Mouse (Mus musculus): Measurements from ENCODE around the gene Henmt1. TPM values are rescaled to one million over a fixed set of nuclear protein-coding genes. Genes with fewer than 3 reads are reported as not detected.

Gene Henmt1
- 0.15 TPM for polyA plus RNA-seq (2012; fragmentation: generic; extraction: Trizol)
- long read RNA-seq, experiment 1 = 0 reads
- long read RNA-seq, experiment 2 = 0 reads

DNA sequence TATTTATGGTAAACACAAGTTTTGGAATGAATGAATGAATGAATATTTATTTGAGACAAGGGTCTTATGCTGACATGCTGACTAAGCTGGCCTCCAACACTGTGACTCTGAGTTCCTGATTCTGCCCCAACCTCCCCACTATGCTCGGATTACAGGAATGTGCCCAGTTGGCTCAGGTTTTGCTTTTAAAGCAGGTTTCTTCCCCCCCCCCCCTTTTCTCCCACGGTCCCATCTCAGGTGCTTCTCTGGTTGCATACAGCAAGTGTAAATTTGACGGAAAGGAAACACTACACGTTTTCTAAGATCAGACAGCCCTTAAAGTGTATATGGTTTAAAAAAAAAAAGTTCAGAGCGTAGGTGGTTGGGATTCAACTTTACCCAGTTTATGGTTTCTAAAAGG is at the start of gene Henmt1:
TSS of gene Henmt1 (plus strand) at position 301 of the 400 bp plus-strand sequence.
- H3K79me2 ChIP-seq (ENCODE audit: control insufficient read depth, insufficient read depth) = no peaks in the 10 kb centered on the region
- TF ChIP-seq USF1 (IDR thresholded peaks at IDR 0.05; ENCODE audit: low read depth) = no peak
- TF ChIP-seq CEBPB (IDR thresholded peaks at IDR 0.05; ENCODE audit: low read depth) = no peak
- no peak for TF ChIP-seq FOSL1 (IDR thresholded peaks at IDR 0.05; ENCODE audit: insufficient read depth, low read length, poor library complexity, severe bottlenecking)
- TF ChIP-seq CTCF (IDR thresholded peaks at IDR 0.05; ENCODE audit: control insufficient read depth, insufficient read depth, insufficient read length) = no peak
- TF ChIP-seq MAX (IDR thresholded peaks at IDR 0.05) = no peak
- no peak for TF ChIP-seq MYOG (IDR thresholded peaks at IDR 0.05; ENCODE audit: control insufficient read depth, extremely low read depth, insufficient read length)
- no peak for TF ChIP-seq MYOD1 (IDR thresholded peaks at IDR 0.05; ENCODE audit: control insufficient read depth, insufficient read length, low read depth)
- H3K4me3 ChIP-seq (ENCODE audit: insufficient read depth, poor library complexity, severe bottlenecking) = no peak within 1 kb of the TSS
- no peak within 1 kb of the TSS for H3ac ChIP-seq (ENCODE audit: control insufficient read depth, insufficient read length, low read depth)
- H3K79me3 ChIP-seq (ENCODE audit: low read depth) = no peaks in the 10 kb centered on the region
- H3K36me3 ChIP-seq (ENCODE audit: control insufficient read depth, insufficient read depth) = no peaks in the 10 kb centered on the region
- H3K27me3 ChIP-seq (ENCODE audit: control insufficient read depth, insufficient read depth, insufficient read length) = no peaks in the 10 kb centered on the region

DNA sequence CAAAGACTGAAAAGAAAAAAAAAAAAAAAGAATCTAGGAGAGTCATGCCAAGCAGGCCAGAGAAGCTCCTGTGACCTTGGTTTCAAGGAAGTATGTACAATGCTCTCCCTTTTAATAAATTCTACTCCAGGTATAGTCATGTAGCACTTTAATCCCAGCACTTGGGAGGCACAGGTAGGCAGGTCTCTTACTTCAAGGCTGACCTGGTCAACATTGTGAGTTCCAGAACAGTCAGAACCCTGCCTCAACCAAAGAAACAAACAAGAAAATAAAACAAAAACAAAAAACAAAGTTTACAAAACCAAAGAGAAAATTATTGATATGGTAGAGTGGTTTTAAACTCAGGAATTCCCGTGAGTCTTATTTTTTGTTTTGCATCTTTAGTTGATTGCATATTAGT is 49.8 kb upstream of the Henmt1 start, which contains the start of gene Fndc7:
TSS of gene Fndc7 (minus strand) at position 101 of the 400 bp plus-strand sequence.
- H3K4me3 ChIP-seq (ENCODE audit: insufficient read depth, poor library complexity, severe bottlenecking) = no peak within 1 kb of the TSS
- H3K36me3 ChIP-seq (ENCODE audit: control insufficient read depth, insufficient read depth) = no peaks in the 10 kb centered on the region
- no peaks in the 10 kb centered on the region for H3K27me3 ChIP-seq (ENCODE audit: control insufficient read depth, insufficient read depth, insufficient read length)
- no peak within 1 kb of the TSS for H3ac ChIP-seq (ENCODE audit: control insufficient read depth, insufficient read length, low read depth)
- H3K79me2 ChIP-seq (ENCODE audit: control insufficient read depth, insufficient read depth) = no peaks in the 10 kb centered on the region
- TF ChIP-seq CEBPB (IDR thresholded peaks at IDR 0.05; ENCODE audit: low read depth) (no peak), USF1 (IDR thresholded peaks at IDR 0.05; ENCODE audit: low read depth) (no peak), FOSL1 (IDR thresholded peaks at IDR 0.05; ENCODE audit: insufficient read depth, low read length, poor library complexity, severe bottlenecking) (no peak), CTCF (IDR thresholded peaks at IDR 0.05; ENCODE audit: control insufficient read depth, insufficient read depth, insufficient read length) (no peak), MYOD1 (IDR thresholded peaks at IDR 0.05; ENCODE audit: control insufficient read depth, insufficient read length, low read depth) (no peak)
- no peaks in the 10 kb centered on the region for H3K79me3 ChIP-seq (ENCODE audit: low read depth)

DNA sequence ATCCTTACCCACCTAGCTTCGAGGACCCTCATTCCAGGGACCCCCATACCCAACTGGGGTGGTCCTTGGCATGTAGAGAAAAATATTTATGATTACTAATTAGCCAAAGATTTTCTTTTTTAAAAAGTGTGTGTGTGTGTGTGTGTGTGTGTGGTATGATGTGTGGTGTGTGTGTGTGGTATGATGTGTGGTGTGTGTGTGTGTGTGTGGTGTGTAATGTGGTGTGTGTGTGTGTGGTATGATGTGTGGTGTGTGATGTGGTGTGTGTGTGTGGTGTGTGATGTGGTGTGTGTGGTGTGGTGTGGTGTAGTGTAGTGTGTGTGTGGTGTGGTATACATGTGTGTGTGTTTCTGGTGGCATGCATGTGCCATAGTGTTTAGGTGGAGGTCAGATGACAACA is 47.6 kb upstream of the Henmt1 start:
- no peaks in the 10 kb centered on the region for H3K79me2 ChIP-seq (ENCODE audit: control insufficient read depth, insufficient read depth)
- H3K27me3 ChIP-seq (ENCODE audit: control insufficient read depth, insufficient read depth, insufficient read length) = no peaks in the 10 kb centered on the region
- H3K36me3 ChIP-seq (ENCODE audit: control insufficient read depth, insufficient read depth) = no peaks in the 10 kb centered on the region
- no peaks in the 10 kb centered on the region for H3K79me3 ChIP-seq (ENCODE audit: low read depth)
- TF ChIP-seq FOSL1 (IDR thresholded peaks at IDR 0.05; ENCODE audit: insufficient read depth, low read length, poor library complexity, severe bottlenecking) = no peak
- no peak for TF ChIP-seq MYOD1 (IDR thresholded peaks at IDR 0.05; ENCODE audit: control insufficient read depth, insufficient read length, low read depth)
- TF ChIP-seq MYOG (IDR thresholded peaks at IDR 0.05; ENCODE audit: control insufficient read depth, extremely low read depth, insufficient read length) = no peak
- TF ChIP-seq USF1 (IDR thresholded peaks at IDR 0.05; ENCODE audit: low read depth) = no peak
- TF ChIP-seq CEBPB (IDR thresholded peaks at IDR 0.05; ENCODE audit: low read depth) = no peak
- TF ChIP-seq MAX (IDR thresholded peaks at IDR 0.05) = no peak
- no peak for TF ChIP-seq CTCF (IDR thresholded peaks at IDR 0.05; ENCODE audit: control insufficient read depth, insufficient read depth, insufficient read length)
- H3K4me3 ChIP-seq (ENCODE audit: insufficient read depth, poor library complexity, severe bottlenecking) = no peak overlapping the region
- no peak overlapping the region for H3ac ChIP-seq (ENCODE audit: control insufficient read depth, insufficient read length, low read depth)

DNA sequence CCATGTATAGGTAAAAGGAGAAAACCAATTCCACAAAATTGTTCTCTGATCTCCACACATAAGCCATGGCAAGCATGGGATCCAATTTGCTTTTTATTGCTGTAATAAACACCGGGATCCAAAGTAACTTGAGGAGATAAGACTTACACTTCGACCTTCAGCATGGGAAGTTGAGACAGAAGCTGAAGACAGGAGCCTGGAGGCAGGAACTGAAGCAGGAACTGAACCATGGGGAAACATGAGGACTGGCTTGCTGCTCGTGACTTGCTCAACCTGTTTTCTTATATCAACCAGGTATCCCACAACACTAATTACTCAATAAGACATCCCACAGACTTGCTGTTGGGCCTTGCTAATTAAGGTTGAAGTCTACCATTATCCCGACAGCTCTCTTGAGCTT is 46.8 kb upstream of the Henmt1 start:
- Histone ChIP-seq H3K4me3 (ENCODE audit: insufficient read depth, poor library complexity, severe bottlenecking) (no peak overlapping the region), H3K36me3 (ENCODE audit: control insufficient read depth, insufficient read depth) (no peaks in the 10 kb centered on the region), H3ac (ENCODE audit: control insufficient read depth, insufficient read length, low read depth) (no peak overlapping the region), H3K27me3 (ENCODE audit: control insufficient read depth, insufficient read depth, insufficient read length) (no peaks in the 10 kb centered on the region), H3K79me3 (ENCODE audit: low read depth) (no peaks in the 10 kb centered on the region), H3K79me2 (ENCODE audit: control insufficient read depth, insufficient read depth) (no peaks in the 10 kb centered on the region)
- TF ChIP-seq CTCF (IDR thresholded peaks at IDR 0.05; ENCODE audit: control insufficient read depth, insufficient read depth, insufficient read length) (no peak), MYOG (IDR thresholded peaks at IDR 0.05; ENCODE audit: control insufficient read depth, extremely low read depth, insufficient read length) (no peak), USF1 (IDR thresholded peaks at IDR 0.05; ENCODE audit: low read depth) (no peak), MAX (IDR thresholded peaks at IDR 0.05) (no peak), MYOD1 (IDR thresholded peaks at IDR 0.05; ENCODE audit: control insufficient read depth, insufficient read length, low read depth) (no peak), CEBPB (IDR thresholded peaks at IDR 0.05; ENCODE audit: low read depth) (no peak), FOSL1 (IDR thresholded peaks at IDR 0.05; ENCODE audit: insufficient read depth, low read length, poor library complexity, severe bottlenecking) (no peak)

DNA sequence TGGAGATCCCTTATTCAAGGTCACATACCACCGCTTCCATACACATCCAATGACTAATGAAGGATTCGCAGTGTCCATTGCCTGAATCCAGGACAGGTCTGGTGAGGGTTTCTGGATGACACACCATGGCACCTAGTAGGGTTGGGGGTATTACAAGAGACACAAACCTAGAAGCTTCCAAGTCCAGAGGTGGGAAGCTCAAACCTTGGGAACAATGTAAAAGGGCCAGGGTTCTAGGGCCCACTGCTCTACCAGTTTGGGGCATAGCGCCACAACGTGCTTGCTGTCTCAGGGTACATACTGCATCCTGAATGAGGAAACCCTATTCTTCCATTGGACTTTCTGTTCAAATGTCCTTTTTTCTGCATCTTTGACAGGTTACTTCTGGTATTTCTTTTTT is 41.0 kb upstream of the Henmt1 start:
- no peak for TF ChIP-seq CTCF (IDR thresholded peaks at IDR 0.05; ENCODE audit: control insufficient read depth, insufficient read depth, insufficient read length)
- TF ChIP-seq FOSL1 (IDR thresholded peaks at IDR 0.05; ENCODE audit: insufficient read depth, low read length, poor library complexity, severe bottlenecking) = no peak
- TF ChIP-seq USF1 (IDR thresholded peaks at IDR 0.05; ENCODE audit: low read depth) = no peak
- TF ChIP-seq CEBPB (IDR thresholded peaks at IDR 0.05; ENCODE audit: low read depth) = no peak
- TF ChIP-seq MYOG (IDR thresholded peaks at IDR 0.05; ENCODE audit: control insufficient read depth, extremely low read depth, insufficient read length) = no peak
- TF ChIP-seq MYOD1 (IDR thresholded peaks at IDR 0.05; ENCODE audit: control insufficient read depth, insufficient read length, low read depth) = no peak
- no peak for TF ChIP-seq MAX (IDR thresholded peaks at IDR 0.05)
- Histone ChIP-seq H3K79me3 (ENCODE audit: low read depth) (no peaks in the 10 kb centered on the region), H3K27me3 (ENCODE audit: control insufficient read depth, insufficient read depth, insufficient read length) (no peaks in the 10 kb centered on the region), H3K36me3 (ENCODE audit: control insufficient read depth, insufficient read depth) (peaks cover 34% of the 10 kb centered on the region), H3ac (ENCODE audit: control insufficient read depth, insufficient read length, low read depth) (no peak overlapping the region), H3K79me2 (ENCODE audit: control insufficient read depth, insufficient read depth) (no peaks in the 10 kb centered on the region), H3K4me3 (ENCODE audit: insufficient read depth, poor library complexity, severe bottlenecking) (no peak overlapping the region)

DNA sequence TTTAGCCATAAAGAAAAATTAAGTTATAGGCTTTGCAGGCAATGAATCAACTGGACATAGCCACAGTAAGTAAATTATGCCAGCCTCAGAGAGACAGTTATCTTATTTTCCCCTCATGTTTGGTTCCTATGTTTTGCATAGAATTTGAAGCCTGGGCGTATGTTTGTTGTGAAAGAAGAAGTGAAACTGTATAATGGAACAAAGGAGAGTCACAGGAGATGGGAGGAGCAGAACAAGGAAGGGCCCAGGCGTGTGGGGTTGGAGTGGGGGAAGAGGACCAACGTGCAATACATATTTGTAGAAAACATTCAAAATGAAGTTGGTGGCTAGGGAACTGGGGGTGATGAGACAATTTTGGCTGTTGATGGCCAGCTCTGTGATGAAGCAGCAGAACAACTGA is 39.5 kb upstream of the Henmt1 start:
- H3K36me3 ChIP-seq (ENCODE audit: control insufficient read depth, insufficient read depth) = peaks cover 49% of the 10 kb centered on the region
- TF ChIP-seq FOSL1 (IDR thresholded peaks at IDR 0.05; ENCODE audit: insufficient read depth, low read length, poor library complexity, severe bottlenecking) = no peak
- no peak for TF ChIP-seq MAX (IDR thresholded peaks at IDR 0.05)
- no peak for TF ChIP-seq USF1 (IDR thresholded peaks at IDR 0.05; ENCODE audit: low read depth)
- TF ChIP-seq CTCF (IDR thresholded peaks at IDR 0.05; ENCODE audit: control insufficient read depth, insufficient read depth, insufficient read length) = no peak
- TF ChIP-seq MYOG (IDR thresholded peaks at IDR 0.05; ENCODE audit: control insufficient read depth, extremely low read depth, insufficient read length) = no peak
- no peak for TF ChIP-seq CEBPB (IDR thresholded peaks at IDR 0.05; ENCODE audit: low read depth)
- no peak for TF ChIP-seq MYOD1 (IDR thresholded peaks at IDR 0.05; ENCODE audit: control insufficient read depth, insufficient read length, low read depth)
- no peak overlapping the region for H3K4me3 ChIP-seq (ENCODE audit: insufficient read depth, poor library complexity, severe bottlenecking)
- H3K79me2 ChIP-seq (ENCODE audit: control insufficient read depth, insufficient read depth) = peaks cover 7% of the 10 kb centered on the region
- no peak overlapping the region for H3ac ChIP-seq (ENCODE audit: control insufficient read depth, insufficient read length, low read depth)
- no peaks in the 10 kb centered on the region for H3K27me3 ChIP-seq (ENCODE audit: control insufficient read depth, insufficient read depth, insufficient read length)
- H3K79me3 ChIP-seq (ENCODE audit: low read depth) = no peaks in the 10 kb centered on the region

Data from C2C12 (cell line).